Mouse (Mus musculus) intestine, embryonic 14.5 days (tissue): Measurements from ENCODE around the gene Cnr2. TPM values are rescaled to one million over a fixed set of nuclear protein-coding genes. Genes with fewer than 3 reads are reported as not detected.

Source experiments
- polyA plus RNA-seq: library from polyadenylated mRNA; unstranded; fragments of >200 nt; fragmentation: Nextera tagmentation; extraction: Ambion mirVana; gene quantifications from 2 replicates; pipeline ENCODE4 v1.2.1, GENCODE M21; 2014

The Cnr2 gene
- polyA plus RNA-seq, 1 experiment from 2014 or later = 0.24 TPM

Other genes starting within 250 kb of the Cnr2 start
- gene Ifnlr1, start 209.1 kb upstream of the Cnr2 start, polyA plus RNA-seq = 2.9 and 3.5 TPM in 2 replicates
- gene Il22ra1, start 167.2 kb upstream of the Cnr2 start, polyA plus RNA-seq = 2.5 and 3.8 TPM in 2 replicates
- 0.51 and 0.65 TPM in 2 replicates for gene Myom3, start 135.7 kb upstream of the Cnr2 start, polyA plus RNA-seq
- gene Srsf10, start 39.6 kb upstream of the Cnr2 start, polyA plus RNA-seq = 271 and 273 TPM in 2 replicates
- gene Pnrc2, start 21.5 kb upstream of the Cnr2 start, polyA plus RNA-seq = 167 and 175 TPM in 2 replicates
- 108 and 110 TPM in 2 replicates for gene Fuca1, start 25.3 kb downstream of the Cnr2 start, polyA plus RNA-seq
- gene Hmgcl, start 51.1 kb downstream of the Cnr2 start, polyA plus RNA-seq = 91.1 and 93.9 TPM in 2 replicates
- gene Gale, start 68.3 kb downstream of the Cnr2 start, polyA plus RNA-seq = 50.1 and 62.2 TPM in 2 replicates
- 109 and 111 TPM in 2 replicates for gene Lypla2, start 77.2 kb downstream of the Cnr2 start, polyA plus RNA-seq
- gene Pithd1, start 91.9 kb downstream of the Cnr2 start, polyA plus RNA-seq = 46.5 and 50.1 TPM in 2 replicates
- gene Eloa, start 126.4 kb downstream of the Cnr2 start, polyA plus RNA-seq = 42.3 and 44.0 TPM in 2 replicates
- gene Rpl11, start 158.0 kb downstream of the Cnr2 start, polyA plus RNA-seq = 575 and 596 TPM in 2 replicates
- gene Id3, start 248.1 kb downstream of the Cnr2 start, polyA plus RNA-seq = 325 and 351 TPM in 2 replicates